Mouse (Mus musculus) bone marrow, adult 2 months (tissue): Measurements from ENCODE around the gene Hpdl.

Experiments used
- CTCF ChIP-seq: fragments of 200-500 bp; IDR thresholded peaks from 2 replicates; pipeline ENCODE4 v1.5.1; 2011; ENCODE audit warnings: low read length, control low read depth; ENCODE audit not compliant: control insufficient read depth, insufficient read depth
- POLR2A ChIP-seq: fragments of 200-500 bp; IDR thresholded peaks from 2 replicates; pipeline ENCODE4 v1.6.1; 2011; ENCODE audit warnings: low read depth, mild to moderate bottlenecking, control low read depth, low read length, borderline replicate concordance; ENCODE audit not compliant: control insufficient read depth

DNA sequence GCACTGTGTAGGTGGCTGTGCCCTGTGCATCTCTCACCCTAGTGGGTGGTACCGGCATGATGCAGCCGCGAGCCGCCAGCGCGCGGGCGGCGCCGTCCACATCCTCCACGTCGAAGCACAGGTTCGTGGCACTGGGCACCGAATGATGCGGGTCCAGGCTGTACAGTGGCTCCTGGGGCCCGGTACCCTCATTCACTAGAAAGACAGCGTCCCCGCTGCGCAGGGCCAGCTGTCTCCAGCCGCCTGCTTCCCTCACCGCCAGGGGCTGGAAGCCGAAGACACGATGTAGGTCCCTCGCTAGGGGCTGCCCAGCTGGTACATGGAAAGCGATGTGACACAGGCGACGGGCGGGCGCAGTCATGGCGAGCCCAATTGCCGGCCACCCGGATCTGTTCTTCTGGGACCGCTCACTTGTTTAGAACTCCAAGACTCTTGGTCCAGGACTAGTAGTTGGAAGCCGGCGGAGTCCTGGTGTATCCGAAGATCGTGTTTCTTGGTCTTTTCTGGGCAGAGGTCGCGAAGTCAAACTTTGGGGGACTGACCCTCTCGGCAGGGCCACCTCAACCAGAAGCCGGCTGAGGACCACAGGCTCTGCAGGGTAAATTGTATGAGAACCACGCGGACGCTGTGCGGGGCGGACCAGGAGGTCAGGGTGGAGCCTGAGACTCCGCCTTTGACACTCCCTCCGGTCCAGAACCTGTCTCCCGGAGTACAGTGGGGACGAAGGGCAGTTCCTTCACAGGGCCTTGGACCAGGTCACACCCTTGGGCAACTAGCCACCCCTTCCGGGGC, 409 bp downstream of the Hpdl start:
- no peak for TF ChIP-seq CTCF
- no peak for TF ChIP-seq POLR2A
